Mouse (Mus musculus) adrenal gland, postnatal 4 days (tissue): ENCODE measurements at regions not wholly inside any gene's neighbourhood (a gene's known extent, or its start where the extent isn't known, plus 50 kb on each side); places are given as distances from the start of the nearest gene placed in this dataset.

Experiments
- DNase-seq, 2 experiments: peaks; one replicate each; pipeline ENCODE4 v3.0.0; 2021 to 2022; ENCODE audit warnings: low spot score in 2 of 2, mixed read lengths in 2 of 2

GRCm38 (mm10) chr16:92982934-92983333 is 157.0 kb upstream of the Runx1 start:
- no peak for DNase-seq

GRCm38 (mm10) chr16:92979620-92980330 is 153.8 kb upstream of the Runx1 start:
- DNase-seq: no peak

GRCm38 (mm10) chr16:92976097-92976496 is 150.1 kb upstream of the Runx1 start:
- DNase-seq: no peak

GRCm38 (mm10) chr16:92975090-92975489 is 149.1 kb upstream of the Runx1 start:
- no peak for DNase-seq

- DNase-seq: no peak
These were observed 146.7 kb upstream of the Runx1 start for GRCm38 (mm10) chr16:92972681-92973080.

GRCm38 (mm10) chr16:92971956-92972355 is 146.0 kb upstream of the Runx1 start:
- DNase-seq: no peak

- no peak for DNase-seq
These were observed 144.6 kb upstream of the Runx1 start for GRCm38 (mm10) chr16:92970587-92970986.

GRCm38 (mm10) chr16:92969036-92969435 is 143.1 kb upstream of the Runx1 start:
- no peak for DNase-seq

GRCm38 (mm10) chr16:92966069-92966866 is 140.3 kb upstream of the Runx1 start:
- DNase-seq: no peak

- DNase-seq: no peak
These were observed 139.7 kb upstream of the Runx1 start for GRCm38 (mm10) chr16:92965651-92966050.

GRCm38 (mm10) chr16:92963582-92963981 is 137.6 kb upstream of the Runx1 start:
- no peak for DNase-seq

- DNase-seq: no peak
These were observed 135.4 kb upstream of the Runx1 start for GRCm38 (mm10) chr16:92961361-92961760.

GRCm38 (mm10) chr16:92960740-92961139 is 134.8 kb upstream of the Runx1 start:
- DNase-seq: no peak

- DNase-seq: no peak
These were observed 133.0 kb upstream of the Runx1 start for GRCm38 (mm10) chr16:92958967-92959366.

GRCm38 (mm10) chr16:92958146-92958545 is 132.2 kb upstream of the Runx1 start:
- no peak for DNase-seq

- DNase-seq: no peak
These were observed 129.6 kb upstream of the Runx1 start for GRCm38 (mm10) chr16:92955508-92955907.

- no peak for DNase-seq
These were observed 129.1 kb upstream of the Runx1 start for GRCm38 (mm10) chr16:92955087-92955486.

- DNase-seq: no peak
These were observed 128.1 kb upstream of the Runx1 start for GRCm38 (mm10) chr16:92953936-92954654.

GRCm38 (mm10) chr16:92952336-92953097 is 126.6 kb upstream of the Runx1 start:
- no peak for DNase-seq

GRCm38 (mm10) chr16:92951516-92951915 is 125.6 kb upstream of the Runx1 start:
- no peak for DNase-seq

- no peak for DNase-seq
These were observed 122.5 kb upstream of the Runx1 start for GRCm38 (mm10) chr16:92948494-92948893.
